In the genomic region with DNA sequence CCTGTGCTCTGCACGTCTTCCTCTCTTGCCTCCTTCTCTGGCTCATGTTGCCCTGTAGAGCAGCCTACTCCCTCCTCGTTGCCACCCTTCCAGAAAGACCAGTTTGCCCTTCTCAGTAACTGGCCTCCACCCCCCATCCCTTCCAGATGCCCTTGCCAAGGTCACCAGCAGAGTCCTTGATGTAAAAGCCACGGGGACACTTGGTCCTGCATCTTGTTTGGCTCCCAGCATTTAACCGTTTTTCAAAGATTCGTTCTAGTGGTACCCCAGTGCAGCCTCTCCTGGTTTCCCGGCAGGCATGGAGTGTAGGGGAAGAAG, we compare ENCODE assay signal across 15 mouse cellular contexts. TPM values are rescaled to one million over a fixed set of nuclear protein-coding genes. Genes with fewer than 3 reads are reported as not detected.
DNase-seq lines count a peak whose midpoint lies in the region; ATAC-seq and TF ChIP-seq lines count a peak whose summit lies in the region.
"Had no signal": no experiment of that assay in that cellular context is flagged by ENCODE, and none has a peak within 500 bp of the region (broad histone marks: within the 10 kb centered on the region; RNA-seq: fewer than 3 reads in every experiment).

No protein-coding gene starts in this region.

- ATAC-seq in hindbrain, postnatal 0 days = no peak
- ATAC-seq in hindbrain, embryonic 14.5 days (ENCODE audit: low FRiP score) = no peak
- no peak for ATAC-seq in megakaryocyte, adult 5-6 weeks (ENCODE audit: poor library complexity, severe bottlenecking)
- ATAC-seq: forebrain, postnatal 0 days; inflammation-experienced regulatory T-cells, adult 6 months; liver, postnatal 0 days had no signal

- 47% methylated on average over 6 of the region's 6 CpGs for WGBS in hindbrain, postnatal 0 days
- 76% methylated on average over 6 of the region's 6 CpGs for WGBS in hindbrain, embryonic 14.5 days
- WGBS in olfactory bulb, adult 2 months = 66% methylated on average over 6 of the region's 6 CpGs

- no peak overlapping the region for H3K4me2 ChIP-seq in hindbrain, postnatal 0 days (ENCODE audit: low read depth, low read length)
- H3K4me2 ChIP-seq in hindbrain, embryonic 14.5 days (replicated peaks) = no peak overlapping the region
- H3K4me2 ChIP-seq: limb, embryonic 12.5 days; liver, embryonic 11.5 days; midbrain, embryonic 12.5 days had no signal

- peak; percentile 75 to 78 for DNase-seq in cerebellum, postnatal 10 days
- DNase-seq in cerebellum, adult 9-10 months = no peak
- DNase-seq in hindbrain, postnatal 0 days (ENCODE audit: low spot score) = no peak
- no peak for DNase-seq in hindbrain, embryonic 14.5 days (ENCODE audit: low spot score)
- peak; percentile 38 for DNase-seq in lung, postnatal 25 days (ENCODE audit: low spot score)
- no peak for DNase-seq in lung, postnatal 4 days
- DNase-seq: forebrain, postnatal 0 days; liver, postnatal 0 days; right cerebral cortex, postnatal 4 days had no signal

- H3K9ac ChIP-seq in hindbrain, postnatal 0 days (replicated peaks; ENCODE audit: low read length) = no peak overlapping the region
- no peak overlapping the region for H3K9ac ChIP-seq in hindbrain, embryonic 14.5 days
- H3K9ac ChIP-seq: forebrain, postnatal 0 days; limb, embryonic 12.5 days; liver, postnatal 0 days; midbrain, embryonic 12.5 days had no signal

- H3K4me3 ChIP-seq in hindbrain, postnatal 0 days (ENCODE audit: low read length) = no peak overlapping the region
- H3K4me3 ChIP-seq in hindbrain, embryonic 14.5 days (replicated peaks; ENCODE audit: low read length) = no peak overlapping the region
- no peak overlapping the region for H3K4me3 ChIP-seq in olfactory bulb, adult 2 months (ENCODE audit: insufficient read depth, low read depth, low read length)
- H3K4me3 ChIP-seq: limb, embryonic 12.5 days; midbrain, embryonic 12.5 days had no signal

- no peaks in the 10 kb centered on the region for H3K27me3 ChIP-seq in hindbrain, postnatal 0 days (ENCODE audit: insufficient read depth, low read length)
- H3K27me3 ChIP-seq in hindbrain, embryonic 14.5 days (ENCODE audit: control insufficient read depth, insufficient read depth, low read length) = 0 out of 2 replicates have a peak, but pooled peaks cover 14% of the 10 kb centered on the region

- TF ChIP-seq CTCF in hindbrain, postnatal 0 days (IDR thresholded peaks at IDR 0.05; ENCODE audit: low read depth) = no peak
- no peak for TF ChIP-seq CTCF in olfactory bulb, adult 2 months (IDR thresholded peaks at IDR 0.05; ENCODE audit: insufficient read depth, low read depth, low read length)

- H3K4me1 ChIP-seq in hindbrain, postnatal 0 days (ENCODE audit: insufficient read depth, low read length) = peaks cover 22% of the 10 kb centered on the region
- H3K4me1 ChIP-seq in hindbrain, embryonic 14.5 days (replicated peaks; ENCODE audit: control insufficient read depth, insufficient read depth, low read length) = peaks cover 15% of the 10 kb centered on the region
- peaks cover 44% of the 10 kb centered on the region for H3K4me1 ChIP-seq in olfactory bulb, adult 2 months (ENCODE audit: control insufficient read depth, insufficient read depth, low read length)

- H3K36me3 ChIP-seq in hindbrain, postnatal 0 days (ENCODE audit: insufficient read depth, low read length) = no peaks in the 10 kb centered on the region
- H3K36me3 ChIP-seq in hindbrain, embryonic 14.5 days (replicated peaks; ENCODE audit: control insufficient read depth, insufficient read depth) = no peaks in the 10 kb centered on the region
- H3K36me3 ChIP-seq: limb, embryonic 12.5 days; midbrain, embryonic 12.5 days had no signal

- TF ChIP-seq POLR2A in olfactory bulb, adult 2 months (IDR thresholded peaks at IDR 0.05; ENCODE audit: insufficient read depth, low read depth, low read length) = no peak

- H3K27ac ChIP-seq in hindbrain, postnatal 0 days = peak overlapping the region; percentile 65; the same call in 1 of the 2 replicates
- H3K27ac ChIP-seq in hindbrain, embryonic 14.5 days = no peak overlapping the region
- H3K27ac ChIP-seq in olfactory bulb, adult 2 months (ENCODE audit: insufficient read depth, low read depth, low read length) = peak overlapping the region; percentile 10; the same call in 1 of the 2 replicates
- H3K27ac ChIP-seq: limb, embryonic 12.5 days; midbrain, embryonic 12.5 days had no signal

- H3K9me3 ChIP-seq in hindbrain, postnatal 0 days (ENCODE audit: low read length) = no peaks in the 10 kb centered on the region
- no peaks in the 10 kb centered on the region for H3K9me3 ChIP-seq in hindbrain, embryonic 14.5 days (ENCODE audit: control insufficient read depth, low read length)
- H3K9me3 ChIP-seq: limb, embryonic 12.5 days; midbrain, embryonic 12.5 days had no signal

RNA-seq across cellular contexts. Expression of gene Camkk1, which starts 2.7 kb away (rescaled TPM):
- 27.4 and 32.5 TPM in 2 replicates for total RNA-seq in hindbrain, postnatal 0 days (2014; rRNA removed)
- polyA plus RNA-seq in hindbrain, postnatal 0 days (2015; fragmentation: Nextera tagmentation; extraction: Ambion mirVana) = 26.5 and 26.7 TPM in 2 replicates
- 13.9 and 18.1 TPM in 2 replicates for polyA plus RNA-seq in hindbrain, embryonic 14.5 days (2014; fragmentation: Nextera tagmentation; extraction: Ambion mirVana)
- not detected in 2 replicates for polyA plus RNA-seq in olfactory bulb, adult 2 months (2012; ENCODE audit: insufficient read depth, insufficient read length, low replicate concordance, missing spikeins)
- total RNA-seq in megakaryocyte, adult 5-6 weeks (2015) = 0.23 and 0.51 TPM in 2 replicates
- 0.94 and 1.2 TPM in 2 replicates for total RNA-seq in megakaryocyte, adult 5-6 weeks (2017)

RNA-seq across cellular contexts. Expression of gene P2rx1, which starts 17.2 kb away (rescaled TPM):
- 0.32 and 1.3 TPM in 2 replicates for total RNA-seq in hindbrain, postnatal 0 days (2014; rRNA removed)
- 0.45 and 0.60 TPM in 2 replicates for polyA plus RNA-seq in hindbrain, postnatal 0 days (2015; fragmentation: Nextera tagmentation; extraction: Ambion mirVana)
- 0.46 and 0.48 TPM in 2 replicates for polyA plus RNA-seq in hindbrain, embryonic 14.5 days (2014; fragmentation: Nextera tagmentation; extraction: Ambion mirVana)
- polyA plus RNA-seq in olfactory bulb, adult 2 months (2012; ENCODE audit: insufficient read depth, insufficient read length, low replicate concordance, missing spikeins) = not detected in 2 replicates
- 15.8 and 16.4 TPM in 2 replicates for total RNA-seq in megakaryocyte, adult 5-6 weeks (2015)
- total RNA-seq in megakaryocyte, adult 5-6 weeks (2017) = 9.8 and 10.4 TPM in 2 replicates
- polyA plus RNA-seq: inflammation-experienced regulatory T-cells, adult 6 months had no signal

RNA-seq across cellular contexts. Expression of gene Ncbp3, which starts 31.5 kb away (rescaled TPM):
- 5.2 and 6.9 TPM in 2 replicates for total RNA-seq in hindbrain, postnatal 0 days (2014; rRNA removed)
- 7.3 and 7.7 TPM in 2 replicates for polyA plus RNA-seq in hindbrain, postnatal 0 days (2015; fragmentation: Nextera tagmentation; extraction: Ambion mirVana)
- polyA plus RNA-seq in hindbrain, embryonic 14.5 days (2014; fragmentation: Nextera tagmentation; extraction: Ambion mirVana) = 8.5 and 9.3 TPM in 2 replicates
- polyA plus RNA-seq in olfactory bulb, adult 2 months (2012; ENCODE audit: insufficient read depth, insufficient read length, low replicate concordance, missing spikeins) = not detected in 2 replicates
- total RNA-seq in megakaryocyte, adult 5-6 weeks (2015) = 8.1 and 8.9 TPM in 2 replicates
- 11.4 and 12.3 TPM in 2 replicates for total RNA-seq in megakaryocyte, adult 5-6 weeks (2017)

RNA-seq across cellular contexts. Expression of gene Atp2a3, which starts 55.1 kb away (rescaled TPM):
- 2.4 and 4.6 TPM in 2 replicates for total RNA-seq in hindbrain, postnatal 0 days (2014; rRNA removed)
- 2.4 and 2.7 TPM in 2 replicates for polyA plus RNA-seq in hindbrain, postnatal 0 days (2015; fragmentation: Nextera tagmentation; extraction: Ambion mirVana)
- 2.0 TPM in 2 replicates for polyA plus RNA-seq in hindbrain, embryonic 14.5 days (2014; fragmentation: Nextera tagmentation; extraction: Ambion mirVana)
- 103 TPM in 1 of 2 replicates, not detected in the other for polyA plus RNA-seq in olfactory bulb, adult 2 months (2012; ENCODE audit: insufficient read depth, insufficient read length, low replicate concordance, missing spikeins)
- 83.5 and 92.8 TPM in 2 replicates for total RNA-seq in megakaryocyte, adult 5-6 weeks (2015)
- 79.8 and 123 TPM in 2 replicates for total RNA-seq in megakaryocyte, adult 5-6 weeks (2017)

Comparison
In these comparisons a context has a peak if more than half of its experiments do, and no peak if none do; other contexts are left out.
1. DNase-seq: peak in cerebellum, postnatal 10 days (2 of 2) and lung, postnatal 25 days (single experiment); none in cerebellum, adult 9-10 months (single experiment), hindbrain, postnatal 0 days (single experiment), hindbrain, embryonic 14.5 days (single experiment) and lung, postnatal 4 days (0 of 2).